Mouse (Mus musculus) granulocyte monocyte progenitor cell, adult 5-6 weeks (primary cell): ENCODE measurements around the gene Myo1b. TPM values are rescaled to one million over a fixed set of nuclear protein-coding genes. Genes with fewer than 3 reads are reported as not detected.
"Not testable (repeated sequence)": the region's sequence is repeated elsewhere in the genome, so short reads cannot be mapped to it uniquely, and the experiment has no call there.

Source experiments
- ATAC-seq: replicated peaks from 2 replicates; pipeline ENCODE4 v1.8.0; 2016; ENCODE audit warnings: mild to moderate bottlenecking, moderate TSS enrichment, inconsistent platforms; ENCODE audit not compliant: poor library complexity, severe bottlenecking
- total RNA-seq, 2 experiments: library from RNA; stranded (forward) in 1 of 2; stranded (reverse) in 1 of 2; fragments of 200-712, 200-1000 nt in 1 of 2; fragments of >200 nt in 1 of 2; fragmentation: Nextera tagmentation in 1 of 2; gene quantifications; 2 replicates each; pipeline ENCODE4 v1.2.3; 2014 to 2017

Gene Myo1b
- total RNA-seq, 2 experiments from 2014 or later: 2.6 to 5.5 TPM

GRCm38 (mm10) chr1:51897160-51897572 lies 18.7 kb downstream of the Myo1b start:
- ATAC-seq: no peak

GRCm38 (mm10) chr1:51895961-51896360 lies 19.9 kb downstream of the Myo1b start:
- ATAC-seq: no peak

- ATAC-seq: no peak
Measured at GRCm38 (mm10) chr1:51894721-51895120, 21.1 kb downstream of the Myo1b start.

- no peak for ATAC-seq
Measured at GRCm38 (mm10) chr1:51893521-51894355, 22.1 kb downstream of the Myo1b start.

GRCm38 (mm10) chr1:51892005-51892404 lies 23.9 kb downstream of the Myo1b start:
- no peak for ATAC-seq

GRCm38 (mm10) chr1:51888046-51888813 lies 27.6 kb downstream of the Myo1b start:
- no peak for ATAC-seq

- ATAC-seq: no peak
Measured at GRCm38 (mm10) chr1:51885356-51885983, 30.4 kb downstream of the Myo1b start.

- no peak for ATAC-seq
Measured at GRCm38 (mm10) chr1:51883211-51883610, 32.7 kb downstream of the Myo1b start.

GRCm38 (mm10) chr1:51882752-51883151 lies 33.1 kb downstream of the Myo1b start:
- ATAC-seq: peak; percentile 94

GRCm38 (mm10) chr1:51879927-51880814 lies 35.7 kb downstream of the Myo1b start:
- ATAC-seq: no peak

GRCm38 (mm10) chr1:51879333-51879770 lies 36.5 kb downstream of the Myo1b start:
- ATAC-seq: peak; percentile 25

GRCm38 (mm10) chr1:51875462-51876225 lies 40.2 kb downstream of the Myo1b start:
- no peak for ATAC-seq

- no peak for ATAC-seq
Measured at GRCm38 (mm10) chr1:51872493-51873261, 43.2 kb downstream of the Myo1b start.

- ATAC-seq: not testable (repeated sequence)
Measured at GRCm38 (mm10) chr1:51871234-51871633, 44.6 kb downstream of the Myo1b start.

- ATAC-seq: no peak
Measured at GRCm38 (mm10) chr1:51862828-51863421, 52.9 kb downstream of the Myo1b start.

- no peak for ATAC-seq
Measured at GRCm38 (mm10) chr1:51860837-51861236, 55.0 kb downstream of the Myo1b start.

GRCm38 (mm10) chr1:51856946-51857345 lies 58.9 kb downstream of the Myo1b start:
- ATAC-seq: no peak
